Mouse (Mus musculus): ENCODE measurements at regions not wholly inside any gene's neighbourhood (a gene's known extent, or its start where the extent isn't known, plus 50 kb on each side); places are given as distances from the start of the nearest gene placed in this dataset.

DNA sequence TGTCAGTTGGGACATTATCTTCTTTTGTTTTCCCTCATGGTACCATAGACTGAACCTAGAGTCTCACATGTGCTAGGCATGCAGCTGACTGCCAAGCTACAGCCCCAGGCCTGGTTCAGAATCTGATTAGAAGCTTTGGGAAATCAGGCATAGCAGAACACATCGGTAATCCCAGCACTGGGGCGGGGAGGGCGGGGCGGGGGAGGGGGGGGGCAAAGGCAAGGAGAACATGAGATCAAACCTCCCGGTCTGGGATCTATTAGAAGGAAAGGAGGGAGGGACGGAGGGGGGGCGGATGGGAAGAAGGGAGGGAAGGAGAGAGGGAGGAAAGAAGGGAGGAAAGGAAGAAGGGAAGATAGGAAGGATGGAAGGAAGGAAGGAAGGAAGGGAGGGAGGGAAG lies 617.5 kb downstream of the Epha4 start:
- no peak for TF ChIP-seq CTCF (IDR thresholded peaks at IDR 0.05)
- no peak overlapping the region for H3K4me3 ChIP-seq (ENCODE audit: low read depth, low read length)
- H3K27ac ChIP-seq (ENCODE audit: low read depth, low read length), result no peak overlapping the region
- DNase-seq (ENCODE audit: low spot score) (no peak), ATAC-seq (ENCODE audit: low FRiP score) (no peak)
- no peak overlapping the region for H3K4me2 ChIP-seq (ENCODE audit: low read depth, low read length, poor library complexity, severe bottlenecking)
- H3K9ac ChIP-seq (replicated peaks; ENCODE audit: low read length, poor library complexity, severe bottlenecking), result no peak overlapping the region
- no peaks in the 10 kb centered on the region for H3K9me3 ChIP-seq (ENCODE audit: low read length)
- H3K4me1 ChIP-seq (ENCODE audit: insufficient read depth, low read length), result no peaks in the 10 kb centered on the region
- no peaks in the 10 kb centered on the region for H3K27me3 ChIP-seq (ENCODE audit: insufficient read depth, low read length)
- no peaks in the 10 kb centered on the region for H3K36me3 ChIP-seq (ENCODE audit: insufficient read depth, low read length)
- 37% methylated on average over 5 of the region's 7 CpGs for WGBS

DNA sequence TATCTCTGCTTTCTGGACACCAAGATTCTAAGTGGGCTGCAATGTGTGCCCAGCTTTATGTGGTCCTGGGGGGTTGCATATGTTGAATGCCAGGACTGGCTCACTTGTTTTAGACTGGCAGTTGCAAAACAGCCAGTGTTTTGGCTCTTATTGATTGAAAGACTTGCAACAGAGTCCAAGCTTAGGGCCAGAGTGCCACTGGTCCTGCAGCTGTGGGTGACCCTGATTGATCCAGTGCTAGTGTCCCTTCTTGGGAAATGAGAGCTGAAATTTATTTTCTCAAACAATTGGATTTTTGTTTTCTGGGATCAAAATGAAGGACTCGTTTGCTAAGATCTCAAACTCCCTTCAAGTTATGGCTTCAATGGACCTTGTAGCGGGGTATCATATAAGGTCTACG lies 603.4 kb downstream of the Epha4 start:
- Histone ChIP-seq H3K27ac (ENCODE audit: low read depth, low read length) (no peak overlapping the region), H3K4me1 (ENCODE audit: insufficient read depth, low read length) (no peaks in the 10 kb centered on the region), H3K4me2 (ENCODE audit: low read depth, low read length, poor library complexity, severe bottlenecking) (no peak overlapping the region), H3K27me3 (ENCODE audit: insufficient read depth, low read length) (no peaks in the 10 kb centered on the region), H3K9ac (replicated peaks; ENCODE audit: low read length, poor library complexity, severe bottlenecking) (no peak overlapping the region), H3K9me3 (ENCODE audit: low read length) (no peaks in the 10 kb centered on the region), H3K36me3 (ENCODE audit: insufficient read depth, low read length) (no peaks in the 10 kb centered on the region), H3K4me3 (ENCODE audit: low read depth, low read length) (no peak overlapping the region)
- TF ChIP-seq CTCF (IDR thresholded peaks at IDR 0.05), result no peak
- no peak for DNase-seq (ENCODE audit: low spot score)
- ATAC-seq (ENCODE audit: low FRiP score), result no peak
- 93% methylated on average over 3 of the region's 3 CpGs for WGBS

DNA sequence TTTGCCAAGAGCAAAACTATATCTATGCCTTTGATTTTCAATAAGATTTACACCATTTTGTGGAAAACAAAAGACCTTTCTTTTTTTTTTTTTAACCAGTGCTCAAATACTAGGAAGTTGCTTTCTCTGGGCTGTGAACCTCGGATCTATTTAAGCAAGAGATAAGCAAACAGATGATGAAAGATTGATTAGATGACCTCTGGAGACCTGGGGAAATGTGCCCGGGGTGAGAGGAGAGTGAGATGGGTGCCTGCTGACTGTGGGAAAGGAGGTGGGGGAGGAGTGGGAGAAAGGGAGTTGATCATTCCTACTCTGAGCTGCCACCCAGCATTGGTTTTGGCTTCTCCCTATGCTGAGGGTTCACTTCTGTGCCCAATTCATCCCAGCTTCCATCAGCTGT lies 595.3 kb downstream of the Epha4 start:
- Histone ChIP-seq H3K4me3 (ENCODE audit: low read depth, low read length) (no peak overlapping the region), H3K4me2 (ENCODE audit: low read depth, low read length, poor library complexity, severe bottlenecking) (no peak overlapping the region), H3K36me3 (ENCODE audit: insufficient read depth, low read length) (no peaks in the 10 kb centered on the region), H3K9ac (replicated peaks; ENCODE audit: low read length, poor library complexity, severe bottlenecking) (no peak overlapping the region), H3K9me3 (ENCODE audit: low read length) (no peaks in the 10 kb centered on the region), H3K27me3 (ENCODE audit: insufficient read depth, low read length) (no peaks in the 10 kb centered on the region), H3K27ac (ENCODE audit: low read depth, low read length) (no peak overlapping the region), H3K4me1 (ENCODE audit: insufficient read depth, low read length) (no peaks in the 10 kb centered on the region)
- no peak for TF ChIP-seq CTCF (IDR thresholded peaks at IDR 0.05)
- DNase-seq (ENCODE audit: low spot score), result no peak
- ATAC-seq (ENCODE audit: low FRiP score), result no peak
- WGBS, result 61% methylated on average over 2 of the region's 2 CpGs

DNA sequence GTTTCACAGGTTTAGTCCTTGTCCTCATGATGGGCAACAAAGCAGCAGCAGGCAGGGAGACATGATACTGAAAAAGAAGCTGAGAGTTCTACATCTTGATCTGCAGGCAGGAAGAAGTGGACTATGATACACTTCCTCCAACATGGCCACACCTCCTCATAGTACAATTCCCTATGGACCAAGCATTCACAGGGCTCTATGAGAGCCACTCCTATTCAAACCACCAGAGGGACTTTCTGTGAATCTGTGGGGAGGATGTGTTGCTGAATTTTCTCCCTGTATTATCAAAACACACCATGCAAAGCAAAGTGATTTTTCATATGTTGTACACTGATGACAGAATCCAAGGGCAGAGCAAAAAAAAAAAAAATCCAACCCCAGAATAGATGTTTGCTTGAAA lies 594.3 kb downstream of the Epha4 start:
- no peaks in the 10 kb centered on the region for H3K4me1 ChIP-seq (ENCODE audit: insufficient read depth, low read length)
- ATAC-seq (ENCODE audit: low FRiP score) (no peak), DNase-seq (ENCODE audit: low spot score) (no peak)
- H3K27me3 ChIP-seq (ENCODE audit: insufficient read depth, low read length), result no peaks in the 10 kb centered on the region
- no peak overlapping the region for H3K4me2 ChIP-seq (ENCODE audit: low read depth, low read length, poor library complexity, severe bottlenecking)
- no peak for TF ChIP-seq CTCF (IDR thresholded peaks at IDR 0.05)
- no peak overlapping the region for H3K9ac ChIP-seq (replicated peaks; ENCODE audit: low read length, poor library complexity, severe bottlenecking)
- H3K36me3 ChIP-seq (ENCODE audit: insufficient read depth, low read length), result no peaks in the 10 kb centered on the region
- no peak overlapping the region for H3K27ac ChIP-seq (ENCODE audit: low read depth, low read length)
- H3K9me3 ChIP-seq (ENCODE audit: low read length), result no peaks in the 10 kb centered on the region
- no peak overlapping the region for H3K4me3 ChIP-seq (ENCODE audit: low read depth, low read length)

DNA sequence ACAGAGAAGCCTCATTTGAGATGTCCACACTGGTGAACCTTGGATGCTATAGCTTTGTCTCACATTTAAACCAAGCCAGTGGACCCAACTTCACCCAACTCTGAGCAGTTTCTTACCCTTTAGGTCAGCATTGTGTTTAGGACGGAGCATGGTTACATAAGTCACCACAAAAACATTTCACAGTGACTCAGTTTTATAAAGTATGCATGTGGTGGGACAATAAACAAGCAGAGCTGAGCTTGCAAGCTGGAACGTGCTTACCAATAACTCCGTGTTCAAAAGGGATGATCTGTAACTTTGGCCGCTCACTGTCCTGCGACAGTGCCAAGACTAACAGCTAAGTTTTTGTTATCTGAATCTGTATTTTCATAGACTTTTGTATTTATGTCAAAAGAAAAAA lies 587.8 kb downstream of the Epha4 start:
- WGBS, result 86% methylated on average over 5 of the region's 5 CpGs
- Histone ChIP-seq H3K27me3 (ENCODE audit: insufficient read depth, low read length) (no peaks in the 10 kb centered on the region), H3K4me1 (ENCODE audit: insufficient read depth, low read length) (no peaks in the 10 kb centered on the region), H3K9ac (replicated peaks; ENCODE audit: low read length, poor library complexity, severe bottlenecking) (no peak overlapping the region), H3K36me3 (ENCODE audit: insufficient read depth, low read length) (no peaks in the 10 kb centered on the region), H3K9me3 (ENCODE audit: low read length) (no peaks in the 10 kb centered on the region), H3K27ac (ENCODE audit: low read depth, low read length) (no peak overlapping the region), H3K4me2 (ENCODE audit: low read depth, low read length, poor library complexity, severe bottlenecking) (no peak overlapping the region), H3K4me3 (ENCODE audit: low read depth, low read length) (no peak overlapping the region)
- no peak for DNase-seq (ENCODE audit: low spot score)
- ATAC-seq (ENCODE audit: low FRiP score), result no peak
- no peak for TF ChIP-seq CTCF (IDR thresholded peaks at IDR 0.05)

DNA sequence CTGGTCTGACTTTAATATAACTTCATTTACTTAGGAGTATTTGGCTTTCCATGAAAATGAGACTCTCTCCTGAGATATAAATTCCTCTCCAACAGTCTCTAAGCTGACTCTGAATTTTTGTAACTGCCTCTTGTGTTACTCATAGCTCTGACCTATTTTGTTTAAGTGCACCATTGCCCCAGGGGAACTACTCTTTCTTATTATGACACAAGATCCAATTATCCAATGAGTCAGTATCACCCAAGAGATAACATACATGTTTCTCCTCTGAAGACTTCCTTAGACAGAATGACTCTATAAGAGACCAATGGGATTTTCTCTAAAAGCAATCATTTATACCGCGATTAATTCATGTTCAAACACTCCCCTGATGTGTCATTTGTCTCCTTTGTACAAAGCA lies 586.9 kb downstream of the Epha4 start:
- H3K4me1 ChIP-seq (ENCODE audit: insufficient read depth, low read length), result no peaks in the 10 kb centered on the region
- TF ChIP-seq CTCF (IDR thresholded peaks at IDR 0.05), result no peak
- no peaks in the 10 kb centered on the region for H3K27me3 ChIP-seq (ENCODE audit: insufficient read depth, low read length)
- H3K9me3 ChIP-seq (ENCODE audit: low read length), result no peaks in the 10 kb centered on the region
- no peak overlapping the region for H3K27ac ChIP-seq (ENCODE audit: low read depth, low read length)
- H3K36me3 ChIP-seq (ENCODE audit: insufficient read depth, low read length), result no peaks in the 10 kb centered on the region
- WGBS, result 86% methylated on average over 2 of the region's 2 CpGs
- H3K4me2 ChIP-seq (ENCODE audit: low read depth, low read length, poor library complexity, severe bottlenecking), result no peak overlapping the region
- no peak for DNase-seq (ENCODE audit: low spot score)
- ATAC-seq (ENCODE audit: low FRiP score), result no peak
- no peak overlapping the region for H3K4me3 ChIP-seq (ENCODE audit: low read depth, low read length)
- no peak overlapping the region for H3K9ac ChIP-seq (replicated peaks; ENCODE audit: low read length, poor library complexity, severe bottlenecking)

DNA sequence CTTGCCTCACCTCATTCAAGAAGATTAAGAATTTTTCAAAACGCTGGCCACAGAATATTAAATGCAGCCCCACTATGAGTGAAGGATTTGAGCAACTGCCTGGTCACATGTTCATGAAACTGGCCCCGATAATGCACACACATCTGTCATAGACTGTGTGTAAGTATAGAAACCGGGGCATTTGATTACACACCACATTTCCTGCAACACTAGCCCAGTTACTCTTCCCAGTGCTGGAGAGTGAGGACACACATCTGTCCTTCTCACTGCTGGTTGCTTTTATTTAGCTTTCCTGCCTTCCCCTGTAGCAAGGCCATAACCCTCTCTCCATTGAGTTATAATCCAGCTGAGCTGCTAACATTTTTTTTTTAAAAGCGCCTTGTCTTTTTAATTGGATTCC lies 581.4 kb downstream of the Epha4 start:
- TF ChIP-seq CTCF (IDR thresholded peaks at IDR 0.05), result no peak
- H3K9me3 ChIP-seq (ENCODE audit: low read length), result no peaks in the 10 kb centered on the region
- ATAC-seq (ENCODE audit: low FRiP score), result no peak
- DNase-seq (ENCODE audit: low spot score), result no peak
- no peak overlapping the region for H3K27ac ChIP-seq (ENCODE audit: low read depth, low read length)
- H3K4me1 ChIP-seq (ENCODE audit: insufficient read depth, low read length), result no peaks in the 10 kb centered on the region
- H3K36me3 ChIP-seq (ENCODE audit: insufficient read depth, low read length), result no peaks in the 10 kb centered on the region
- H3K4me2 ChIP-seq (ENCODE audit: low read depth, low read length, poor library complexity, severe bottlenecking), result no peak overlapping the region
- WGBS, result 77% methylated on average over 4 of the region's 4 CpGs
- no peak overlapping the region for H3K4me3 ChIP-seq (ENCODE audit: low read depth, low read length)
- H3K27me3 ChIP-seq (ENCODE audit: insufficient read depth, low read length), result no peaks in the 10 kb centered on the region
- no peak overlapping the region for H3K9ac ChIP-seq (replicated peaks; ENCODE audit: low read length, poor library complexity, severe bottlenecking)

All from midbrain, postnatal 0 days (tissue).